Mouse (Mus musculus) spleen, adult 2 months (tissue): Measurements from ENCODE around the gene Sult6b1.

ENCODE experiments used
- CTCF ChIP-seq: fragments of 200-500 bp; IDR thresholded peaks from 2 replicates; pipeline ENCODE4 v1.5.1; 2011; ENCODE audit warnings: mild to moderate bottlenecking, inconsistent platforms; ENCODE audit not compliant: insufficient read depth, insufficient read length, insufficient replicate concordance; ENCODE audit errors: extremely low read depth
- POLR2A ChIP-seq: fragments of 200-500 bp; IDR thresholded peaks from 2 replicates; pipeline ENCODE4 v1.6.1; 2011; ENCODE audit warnings: low read depth, low read length, inconsistent platforms

- TF ChIP-seq POLR2A (no peak), CTCF (no peak)
These were observed 11.8 kb downstream of the Sult6b1 start for GRCm38 (mm10) chr17:78894991-78895390.
